Mouse (Mus musculus) mouse embryonic stem cell (cell line): ENCODE data around the gene B3gnt3.
"Not testable (repeated sequence)": the region's sequence is repeated elsewhere in the genome, so short reads cannot be mapped to it uniquely, and the experiment has no call there.

Source experiments
- in situ Hi-C, 2 experiments: fragments of 300-500 bp; cut with MboI; formaldehyde crosslinking; loops; 1 replicate in 1 of 2; 3 replicates in 1 of 2; pipeline ENCODE4 v1.14.3; 2019 to 2020; ENCODE audit warnings: low sequenced_read_pairs in 2 of 2, low pct_unique_long_range_greater_than_20kb in 1 of 2, mixed read lengths in 1 of 2; ENCODE audit not compliant: unreplicated experiment in 1 of 2

B3gnt3 gene

DNA sequence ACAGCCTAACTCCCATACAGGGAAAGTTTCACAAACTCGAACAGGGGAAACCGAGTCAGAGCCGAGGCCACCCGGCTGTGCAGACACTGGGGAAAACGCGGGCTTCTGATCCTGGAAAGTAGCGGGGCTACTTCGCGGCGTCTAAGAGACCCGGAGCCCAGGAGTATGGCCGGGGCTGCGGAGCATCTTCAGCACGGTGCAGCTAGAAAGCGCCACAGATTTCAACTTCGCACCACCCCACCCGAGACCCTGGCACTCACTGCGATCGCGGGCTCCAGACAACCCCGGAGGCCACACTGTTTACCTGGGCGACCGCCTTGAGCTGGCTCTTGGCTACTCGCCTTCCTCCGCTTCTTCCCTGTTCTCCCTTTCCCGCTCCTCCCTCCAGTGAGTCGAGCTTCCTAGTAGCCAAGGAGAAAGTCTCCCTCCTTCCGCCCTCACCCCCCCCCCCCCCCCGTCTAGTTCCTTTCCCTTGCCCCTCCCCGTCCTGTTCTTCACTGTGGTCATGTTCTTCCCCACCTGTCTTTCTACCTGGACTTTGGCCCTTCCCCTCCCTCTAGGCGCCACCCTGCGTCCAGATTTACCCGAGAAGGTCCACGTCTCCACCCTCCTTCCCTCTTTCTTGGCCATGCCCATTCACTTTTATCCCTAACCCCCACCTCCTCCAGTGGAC is at the start of gene B3gnt3:
TSS of gene B3gnt3 (minus strand) at position 376 of the 673 bp plus-strand sequence.
- in situ Hi-C loops, result loop anchor here in 1 of 2 experiments (25.0 kb wide), 1 partner anchor 286 kb away; no protein-coding TSS in a partner anchor

DNA sequence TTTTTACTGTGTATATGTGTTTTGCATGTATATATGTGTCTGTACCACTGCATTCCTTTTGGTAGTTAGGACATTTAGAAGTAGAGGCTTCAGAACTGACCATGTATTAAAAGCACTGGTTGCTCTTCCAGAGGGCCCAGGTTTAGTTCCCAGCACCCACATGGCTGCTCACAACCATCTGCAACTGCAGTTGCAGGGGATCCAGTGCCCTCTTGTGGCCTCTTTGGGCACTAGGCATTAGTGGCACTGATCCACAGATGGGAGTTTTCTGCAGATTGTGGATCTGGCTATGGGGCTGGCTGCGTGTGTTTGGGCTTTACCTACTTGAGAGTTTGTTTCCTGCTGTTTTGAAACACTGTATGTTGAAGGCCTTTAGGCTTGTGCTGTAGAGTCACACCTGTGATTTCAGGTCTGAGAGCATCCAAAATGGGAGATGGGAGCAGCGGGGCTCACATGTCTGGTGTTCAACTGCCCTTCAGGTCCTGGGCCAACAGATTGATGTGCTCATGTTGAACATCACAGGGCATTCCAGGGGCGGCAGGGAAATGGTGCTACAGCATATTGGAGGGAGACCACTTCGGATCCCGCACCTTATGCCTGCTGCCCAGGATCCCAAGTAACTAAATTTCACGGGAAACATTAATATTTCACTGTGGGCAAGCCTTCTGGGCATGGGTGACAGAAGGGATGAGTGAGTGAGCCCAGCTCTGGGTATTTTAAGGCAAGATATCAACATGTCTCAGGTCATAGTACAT is 47.9 kb upstream of the B3gnt3 start:
- in situ Hi-C loops, result loop anchor here (5.0 kb wide), 1 partner anchor 462 kb away; no protein-coding TSS in a partner anchor

DNA sequence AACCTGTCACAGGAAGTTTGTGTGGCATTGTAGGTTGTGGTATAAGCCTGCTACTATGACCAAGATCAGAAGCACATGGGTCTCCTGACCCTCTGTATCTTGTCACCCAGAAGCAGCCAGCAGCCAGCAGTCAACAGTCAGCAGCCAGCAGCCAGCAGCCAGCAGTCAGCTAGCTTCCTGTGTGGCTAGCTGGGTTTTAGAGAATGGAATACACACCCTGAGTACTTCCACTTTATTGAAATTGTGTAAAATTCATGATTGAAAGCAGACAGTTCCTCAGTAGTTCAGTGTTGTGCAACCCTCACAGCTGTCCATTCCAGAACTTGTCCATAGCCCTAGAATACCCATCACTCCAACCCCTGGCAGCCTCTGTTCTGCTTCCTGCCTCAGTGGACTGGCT is 45.5 kb upstream of the B3gnt3 start:
- in situ Hi-C loops, result loop anchor here (5.0 kb wide), 1 partner anchor 460 kb away; no protein-coding TSS in a partner anchor

GRCm38 (mm10) chr8:71745322-71745721 is 43.7 kb upstream of the B3gnt3 start:
- in situ Hi-C loops, result loop anchor here (5.0 kb wide), 1 partner anchor 458 kb away; no protein-coding TSS in a partner anchor

GRCm38 (mm10) chr8:71742783-71743182 is 41.2 kb upstream of the B3gnt3 start:
- in situ Hi-C loops, result loop anchor here (5.0 kb wide), 1 partner anchor 475 kb away; no protein-coding TSS in a partner anchor

- in situ Hi-C loops, result loop anchor here (5.0 kb wide), 1 partner anchor 474 kb away; no protein-coding TSS in a partner anchor
Observed at GRCm38 (mm10) chr8:71741687-71742114, 40.1 kb upstream of the B3gnt3 start.

DNA sequence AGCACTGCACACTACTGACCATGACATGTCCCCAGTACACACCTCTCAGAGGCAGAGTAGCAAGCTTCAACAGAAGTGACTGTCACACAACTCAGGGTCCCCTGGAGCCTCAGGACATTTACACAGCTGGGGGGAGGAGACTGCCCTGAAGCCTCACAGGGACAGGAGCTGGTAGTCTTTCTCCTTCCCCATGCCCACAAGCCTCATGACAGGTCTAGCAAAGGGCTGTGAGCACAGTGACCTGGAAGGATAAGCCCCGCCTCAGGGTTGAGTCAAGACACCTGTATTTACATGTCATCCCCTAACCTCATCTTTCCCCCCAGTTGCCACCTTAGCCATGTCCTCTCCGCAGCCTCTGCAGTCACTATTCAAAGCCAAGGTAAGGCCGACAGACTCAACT is 39.6 kb upstream of the B3gnt3 start:
- in situ Hi-C loops, result loop anchor here (5.0 kb wide), 1 partner anchor 474 kb away; no protein-coding TSS in a partner anchor

- in situ Hi-C loops, result not testable (repeated sequence)
Observed at GRCm38 (mm10) chr8:71738316-71738715, 36.7 kb upstream of the B3gnt3 start.

DNA sequence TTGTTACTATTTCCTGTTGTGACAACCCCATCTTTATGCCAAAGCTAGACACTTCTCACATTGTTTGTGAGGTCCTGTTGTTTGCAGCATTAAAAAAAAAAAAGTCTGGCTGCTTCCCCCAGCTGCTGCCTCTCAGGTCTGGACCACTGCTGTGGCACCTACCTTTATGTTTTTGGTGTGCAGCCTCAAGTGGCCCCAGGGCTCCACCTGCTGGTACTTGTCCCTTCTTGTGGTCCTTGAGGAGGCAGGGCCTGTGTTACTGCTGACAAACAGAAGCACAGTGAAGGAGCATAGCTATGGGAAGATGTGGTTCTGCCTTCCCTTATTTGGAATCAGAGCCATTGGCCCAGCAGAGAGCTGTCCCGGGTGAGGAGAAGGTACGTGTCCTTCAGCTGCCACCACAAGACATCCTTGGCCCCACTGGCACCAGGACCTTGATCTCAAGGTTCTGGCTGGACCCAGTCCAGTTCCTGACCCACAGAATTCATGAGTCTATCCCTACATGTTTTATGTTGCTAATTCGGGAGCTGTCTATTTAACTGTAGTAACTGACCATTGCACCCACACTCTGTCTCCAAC is 30.2 kb upstream of the B3gnt3 start:
- in situ Hi-C loops, result no loop called here

GRCm38 (mm10) chr8:71728826-71729620 is 27.4 kb upstream of the B3gnt3 start:
- in situ Hi-C loops, result loop anchor here in 1 of 2 experiments (10.0 kb wide), 1 partner anchor 266 kb away; no protein-coding TSS in a partner anchor

- in situ Hi-C loops, result loop anchor here in 1 of 2 experiments (10.0 kb wide), 1 partner anchor 266 kb away; no protein-coding TSS in a partner anchor
Observed at GRCm38 (mm10) chr8:71728240-71728785, 26.7 kb upstream of the B3gnt3 start.

GRCm38 (mm10) chr8:71725122-71725924 is 23.7 kb upstream of the B3gnt3 start, which contains the start of gene Fcho1:
Fcho1 (minus strand) TSS chr8:71725716.
- in situ Hi-C loops, result loop anchor here in 1 of 2 experiments (10.0 kb wide), 1 partner anchor 269 kb away; no protein-coding TSS in a partner anchor

- in situ Hi-C loops, result loop anchor here (10.0 to 25.0 kb wide), 2 partner anchors 263 to 270 kb away; no protein-coding TSS in a partner anchor
Observed at GRCm38 (mm10) chr8:71724389-71724788, 22.8 kb upstream of the B3gnt3 start.

- in situ Hi-C loops, result loop anchor here (10.0 to 25.0 kb wide), 2 partner anchors 264 to 272 kb away; no protein-coding TSS in a partner anchor
Observed at GRCm38 (mm10) chr8:71723047-71723551, 21.5 kb upstream of the B3gnt3 start.

- in situ Hi-C loops, result loop anchor here (10.0 to 25.0 kb wide), 2 partner anchors 267 to 275 kb away; no protein-coding TSS in a partner anchor
Observed at GRCm38 (mm10) chr8:71719928-71720457, 18.4 kb upstream of the B3gnt3 start.

DNA sequence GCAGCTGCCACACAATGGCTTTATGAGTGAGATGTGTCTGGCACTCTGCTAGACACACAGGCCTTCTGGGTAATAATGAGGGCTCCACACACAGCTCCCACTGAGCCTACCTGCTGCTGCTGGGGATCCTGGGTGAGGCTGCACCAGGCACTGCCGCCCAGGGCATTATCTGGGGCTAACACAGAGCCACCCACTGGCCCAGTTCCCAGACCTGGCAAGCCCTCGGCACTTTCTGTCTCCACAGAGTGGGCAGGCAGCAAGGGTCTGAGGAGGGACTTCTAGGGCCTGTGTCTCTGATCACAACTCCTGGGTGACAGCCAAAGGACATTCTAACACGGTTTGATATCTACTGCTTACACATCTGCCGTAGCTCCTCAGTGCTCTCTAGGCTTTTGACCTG is 17.6 kb upstream of the B3gnt3 start:
- in situ Hi-C loops, result loop anchor here in 1 of 2 experiments (25.0 kb wide), 1 partner anchor 268 kb away; no protein-coding TSS in a partner anchor
